Mouse (Mus musculus): ENCODE data around the gene Gm20388.

Gm20388 gene

DNA sequence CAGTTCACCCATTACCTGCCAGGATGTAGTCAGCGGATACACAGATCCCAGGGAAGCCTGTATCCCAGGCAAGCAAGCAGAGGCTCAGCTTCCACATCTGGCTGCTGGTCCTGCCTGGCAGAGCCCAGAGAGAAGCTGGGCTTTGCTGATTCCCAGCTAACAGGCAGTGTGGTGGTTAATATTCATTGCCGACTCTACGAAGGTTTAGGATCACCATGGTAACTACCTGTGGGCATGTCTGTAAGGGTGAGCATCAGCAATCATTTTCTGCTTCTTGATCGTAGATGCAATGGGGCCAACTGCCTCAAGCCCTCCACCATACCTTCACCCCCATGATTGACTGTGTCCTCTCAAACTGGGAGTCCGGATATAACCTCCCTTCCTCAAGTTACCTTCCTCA, 4283.4 kb downstream of the Gm20388 start:
- no peak for DNase-seq (ENCODE audit: low spot score)

DNA sequence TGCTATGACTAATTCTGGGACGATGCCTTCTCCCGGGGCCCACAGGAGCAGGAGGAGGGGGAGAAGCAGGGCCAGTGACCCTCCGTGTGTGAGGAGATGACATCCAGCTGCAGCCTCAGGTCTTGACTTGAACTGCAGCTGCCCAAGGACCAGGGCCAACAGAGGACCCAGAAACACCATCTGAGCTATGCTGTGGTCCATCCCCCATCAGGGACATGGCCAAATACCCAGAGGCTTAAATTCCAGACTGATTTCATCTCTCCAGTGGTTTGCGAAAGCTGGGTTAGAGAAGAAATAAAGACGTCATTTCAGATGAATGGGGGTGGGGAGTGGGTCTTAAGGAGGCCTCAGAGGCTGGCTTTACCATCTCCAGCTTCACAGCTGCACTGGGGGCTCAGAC, 4285.6 kb downstream of the Gm20388 start:
- DNase-seq (ENCODE audit: low spot score): peak; percentile 61

DNA sequence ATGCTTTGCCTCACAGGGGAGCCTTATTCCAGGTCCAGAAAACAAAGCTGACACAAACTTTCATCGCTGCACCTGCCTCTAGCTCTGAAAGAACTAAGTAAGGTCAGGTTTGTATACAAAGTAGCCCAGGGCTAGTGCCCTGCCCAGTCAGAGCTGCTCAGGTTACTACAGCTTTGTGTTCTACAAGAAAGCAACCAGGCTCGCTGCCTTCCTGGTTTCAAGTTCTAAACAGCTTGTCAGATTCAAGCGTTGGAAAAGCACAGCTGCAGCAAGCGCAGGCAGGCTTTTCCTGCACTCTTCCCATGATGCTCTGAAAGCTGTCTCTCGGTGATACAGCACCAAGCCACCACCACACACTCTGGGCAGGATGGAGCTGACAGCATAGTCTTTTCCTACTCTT, 4286.2 kb downstream of the Gm20388 start:
- DNase-seq (ENCODE audit: low spot score): no peak

DNA sequence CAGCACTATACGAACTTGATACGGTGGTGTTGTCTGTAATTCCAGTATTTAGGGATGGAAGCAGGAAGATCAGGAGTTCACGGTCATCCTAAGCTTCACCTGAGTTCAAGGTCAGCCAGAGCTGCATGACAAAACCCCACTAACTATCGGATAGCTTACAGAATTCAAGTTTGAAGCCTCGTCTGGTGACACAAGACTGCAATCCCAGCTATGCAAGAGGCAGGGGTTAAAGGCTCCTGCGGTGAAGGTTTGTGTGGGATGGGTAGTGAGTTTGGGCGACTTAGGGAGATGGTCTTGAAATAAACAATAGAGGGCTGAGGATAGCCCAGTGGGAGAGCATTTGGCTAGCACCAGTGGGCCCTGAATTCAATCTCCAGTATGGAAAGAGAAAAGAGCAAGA, 4287.6 kb downstream of the Gm20388 start:
- DNase-seq (ENCODE audit: low spot score): no peak

DNA sequence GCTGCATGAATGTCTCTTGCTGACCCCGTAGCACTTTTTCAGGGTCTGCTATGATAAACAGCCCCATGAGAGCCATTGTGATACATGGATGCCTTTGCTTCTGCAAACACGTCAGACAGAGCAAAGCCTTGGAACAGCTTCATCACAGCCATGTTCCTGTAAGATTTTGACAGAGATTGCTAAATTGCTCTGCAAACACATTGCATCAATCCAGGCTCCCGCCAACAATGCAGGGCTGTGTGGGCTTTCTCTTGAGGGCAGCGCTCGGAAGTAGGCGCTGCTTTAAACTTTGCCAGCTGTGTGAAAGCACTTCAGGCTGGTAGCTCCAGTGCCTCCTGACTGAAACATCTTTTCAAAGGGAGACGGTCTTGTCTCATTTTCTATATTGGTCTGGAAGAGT, 4289.8 kb downstream of the Gm20388 start:
- DNase-seq (ENCODE audit: low spot score): peak; percentile 87

DNA sequence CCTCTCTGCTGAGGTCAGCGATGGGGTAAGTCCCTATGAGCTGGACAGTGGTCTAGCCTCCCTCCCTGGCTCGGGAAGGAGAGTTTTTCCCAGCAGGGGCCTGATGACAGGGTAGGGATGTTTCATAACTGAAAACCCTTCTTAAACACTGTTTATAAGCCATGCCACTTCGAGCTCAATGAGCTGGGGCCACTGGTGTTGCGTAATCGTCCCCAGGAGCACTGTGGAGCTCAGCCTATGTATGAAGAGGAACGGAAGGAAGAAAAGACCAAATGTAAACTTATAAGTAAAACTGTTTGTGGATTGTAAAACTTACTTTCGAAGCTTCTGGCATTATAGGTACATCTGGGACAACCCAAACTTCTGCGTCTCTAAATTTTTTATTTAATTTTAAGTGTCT, 4291.1 kb downstream of the Gm20388 start:
- peak; percentile 45 for DNase-seq (ENCODE audit: low spot score)

DNA sequence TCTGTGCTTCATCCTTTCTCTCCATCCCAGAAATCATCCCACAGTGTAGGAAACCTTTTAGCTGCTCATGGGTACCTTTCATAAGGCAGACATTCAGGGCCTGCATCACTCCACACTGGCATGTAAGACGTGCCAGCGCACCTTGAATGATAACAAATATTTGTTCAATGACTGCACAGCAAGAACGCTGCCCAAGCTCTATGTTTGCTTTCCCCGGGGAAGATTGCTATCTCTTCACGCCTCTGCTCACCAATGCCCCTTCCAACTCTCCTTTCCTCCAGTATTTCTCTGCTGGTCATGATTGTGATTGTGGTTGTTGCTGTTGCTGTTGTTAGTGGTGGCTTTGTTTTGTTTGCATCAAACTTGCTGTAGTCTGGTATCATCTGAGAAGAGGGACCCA, 4292.3 kb downstream of the Gm20388 start:
- no peak for DNase-seq (ENCODE audit: low spot score)

DNA sequence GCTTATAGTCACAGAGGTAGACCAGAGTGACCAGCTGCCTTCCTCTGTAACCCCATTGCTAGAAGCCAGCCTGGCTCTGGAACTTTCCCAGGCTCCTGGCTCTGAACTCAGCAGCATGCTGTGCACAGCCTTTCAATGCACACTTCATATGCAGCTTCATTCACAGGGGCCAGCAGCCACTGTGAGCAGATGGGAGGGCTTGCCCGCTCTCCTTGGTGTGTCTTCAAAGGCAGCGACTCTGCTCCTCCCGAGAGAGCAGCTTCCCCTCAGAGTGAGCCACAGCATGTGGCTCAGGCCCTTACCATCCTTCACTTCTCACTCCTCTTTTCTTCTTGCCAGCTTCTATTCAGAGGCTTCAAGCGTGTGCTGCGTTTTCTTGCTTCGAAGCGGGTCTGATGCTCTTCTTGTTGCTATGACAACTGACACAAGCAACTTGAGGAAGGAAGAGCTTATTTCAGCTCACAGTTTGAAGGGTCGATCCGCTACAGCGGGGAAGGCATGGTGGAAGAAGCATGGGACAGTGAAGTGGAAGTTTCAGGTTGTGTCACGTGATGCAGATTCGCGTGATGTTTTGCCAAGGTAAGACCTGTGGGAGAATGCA, 4293.5 kb downstream of the Gm20388 start:
- DNase-seq (ENCODE audit: low spot score): no peak

DNA sequence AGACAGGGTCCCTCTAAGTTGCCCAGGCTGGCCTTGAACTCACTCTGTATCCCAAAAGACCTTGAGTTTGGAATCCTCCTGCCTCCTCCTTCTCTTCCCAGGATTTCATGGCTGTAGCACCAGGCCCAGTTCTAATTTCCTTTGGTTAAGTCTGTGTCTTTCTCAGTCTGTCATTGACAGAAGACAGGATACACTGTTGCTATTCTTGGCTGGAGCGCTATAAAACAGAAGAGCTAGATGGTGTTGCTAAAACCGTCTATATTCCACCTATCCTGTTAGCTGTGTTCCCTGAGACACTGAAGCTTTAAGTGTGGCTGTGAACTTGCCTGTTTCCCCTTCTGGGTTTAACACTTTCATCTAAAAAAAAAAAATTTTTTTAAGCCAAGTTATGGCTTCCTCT, 4301.5 kb downstream of the Gm20388 start:
- DNase-seq (ENCODE audit: low spot score): no peak

DNA sequence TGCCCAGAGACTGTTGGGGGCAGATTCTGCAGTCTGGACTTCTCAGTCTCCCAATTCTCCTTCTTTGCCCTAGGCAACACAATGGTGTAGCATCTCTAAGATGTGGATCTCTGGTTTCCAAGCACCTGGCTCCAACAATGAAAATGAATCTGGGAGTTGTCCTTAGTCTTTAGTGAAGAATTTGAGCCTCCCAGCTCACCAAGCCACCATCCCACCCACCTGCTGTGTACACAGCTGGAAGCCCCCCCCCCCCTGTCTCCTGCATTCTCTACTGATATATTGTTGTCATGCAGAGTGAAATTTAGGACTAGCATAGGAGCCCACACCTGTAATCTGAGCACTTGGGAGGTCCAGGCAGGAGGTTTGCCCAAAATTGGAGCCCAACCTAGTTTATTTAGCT, 4306.3 kb downstream of the Gm20388 start:
- no peak for DNase-seq (ENCODE audit: low spot score)

DNA sequence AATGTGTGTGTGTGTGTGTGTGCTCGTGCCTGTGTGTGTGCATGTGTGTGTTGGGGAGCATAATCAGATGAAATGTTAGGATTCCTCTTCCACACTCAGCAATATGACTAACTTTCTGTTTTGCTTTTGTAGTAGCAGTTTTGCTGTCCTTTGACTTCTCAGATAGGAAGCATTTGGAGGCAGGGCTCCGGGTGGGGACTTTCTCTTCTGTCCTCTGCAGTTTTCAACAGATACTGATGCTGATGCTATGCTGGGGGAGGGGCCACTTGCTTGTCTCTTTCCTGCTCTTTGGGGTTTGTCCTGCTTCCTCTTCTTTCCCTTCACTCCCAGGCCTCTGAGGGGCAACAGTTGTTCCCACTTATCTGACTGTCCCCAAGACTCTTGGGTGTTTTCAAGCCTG, 4319.2 kb downstream of the Gm20388 start:
- no peak for DNase-seq (ENCODE audit: low spot score)

DNA sequence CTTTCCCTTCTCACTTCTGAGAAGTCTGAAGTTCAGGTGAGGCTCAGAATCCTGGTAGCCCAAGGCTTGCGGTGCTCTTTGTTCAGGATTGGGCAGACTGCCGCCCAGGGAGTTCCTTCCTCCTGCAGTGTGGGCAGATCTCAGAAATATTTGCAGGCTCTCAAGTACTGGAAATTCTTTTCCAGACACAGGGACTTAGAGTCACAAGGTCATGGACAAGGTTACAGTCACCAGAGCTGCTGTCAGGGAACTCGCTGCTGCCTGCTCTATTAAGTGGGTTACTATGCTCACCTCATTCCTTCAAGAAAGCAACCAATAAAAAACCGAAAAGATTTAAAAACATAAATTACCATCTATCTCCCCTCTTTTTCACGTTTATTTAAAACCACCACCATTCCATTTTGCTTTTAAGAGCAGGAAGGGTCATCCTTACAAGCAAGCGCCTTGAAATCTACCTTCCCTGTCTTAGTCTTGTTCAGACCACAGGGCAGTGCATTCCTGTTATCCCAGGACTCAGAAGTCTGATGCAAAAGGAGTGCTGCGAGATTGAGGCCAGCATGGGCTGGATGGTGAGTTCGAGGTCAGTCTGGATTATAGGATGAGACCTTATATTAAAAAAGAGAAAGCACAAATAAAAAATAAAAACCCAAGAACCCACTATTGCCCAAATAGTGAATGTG, 4320.0 kb downstream of the Gm20388 start:
- DNase-seq (ENCODE audit: low spot score): no peak

DNA sequence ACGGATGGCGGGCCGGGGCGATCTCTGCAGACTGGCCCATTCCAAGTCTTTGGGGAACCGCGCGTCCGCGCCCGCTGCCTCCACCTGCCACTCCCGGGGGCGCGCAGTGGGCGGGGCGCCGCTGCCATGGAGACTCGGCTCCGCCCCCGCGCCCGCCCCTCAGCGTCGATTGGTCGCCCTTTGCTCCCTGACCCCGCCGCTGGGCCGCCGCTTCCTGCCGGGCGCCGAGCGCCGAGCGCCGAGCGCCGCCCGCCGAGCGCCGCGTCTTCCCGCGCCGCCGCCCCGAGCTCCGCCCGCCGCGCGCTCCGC, 4320.5 kb downstream of the Gm20388 start, which contains the start of gene Galnt2:
Gene Galnt2, plus strand, starts transcription at position 216 of the 309 bp plus-strand sequence.
- peak; percentile 63 for DNase-seq (ENCODE audit: low spot score)

DNA sequence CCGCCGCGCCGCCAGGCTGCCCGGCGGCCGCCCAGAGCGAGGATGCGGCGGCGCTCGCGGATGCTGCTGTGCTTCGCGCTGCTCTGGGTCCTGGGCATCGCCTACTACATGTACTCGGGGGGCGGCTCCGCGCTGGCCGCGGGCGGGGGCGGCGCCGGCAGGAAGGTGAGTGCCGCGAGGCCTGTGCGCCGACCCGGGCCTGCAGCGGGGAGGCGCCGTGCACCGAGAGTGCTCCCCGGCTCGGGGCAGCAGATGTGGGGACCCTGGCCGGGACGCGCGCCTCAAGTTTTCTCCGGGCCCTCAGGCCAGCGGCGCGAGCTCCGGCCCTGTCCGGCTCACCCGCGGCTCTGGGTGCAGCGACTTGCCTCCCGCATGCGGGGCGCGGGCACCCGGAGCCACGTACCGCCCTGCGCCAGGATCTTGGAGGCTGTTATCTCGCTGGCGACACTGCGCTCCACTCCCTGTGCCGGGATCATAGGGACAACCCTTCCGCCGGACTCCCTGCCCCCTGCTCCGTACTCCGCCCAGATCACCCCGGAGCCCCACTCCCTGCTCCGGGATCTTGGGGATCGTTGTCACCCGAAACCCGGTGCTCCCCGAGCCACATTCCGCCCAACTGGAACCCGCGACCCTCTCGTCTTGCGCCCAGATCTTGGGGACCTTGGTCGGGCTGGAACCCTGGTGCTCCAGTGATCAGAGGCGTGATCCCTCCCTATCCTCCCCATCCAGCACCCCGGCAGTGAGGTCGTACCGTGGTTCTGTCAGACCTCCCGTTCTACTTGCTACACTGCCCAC, 4321.0 kb downstream of the Gm20388 start:
- peak; percentile 28 for DNase-seq (ENCODE audit: low spot score)

DNA sequence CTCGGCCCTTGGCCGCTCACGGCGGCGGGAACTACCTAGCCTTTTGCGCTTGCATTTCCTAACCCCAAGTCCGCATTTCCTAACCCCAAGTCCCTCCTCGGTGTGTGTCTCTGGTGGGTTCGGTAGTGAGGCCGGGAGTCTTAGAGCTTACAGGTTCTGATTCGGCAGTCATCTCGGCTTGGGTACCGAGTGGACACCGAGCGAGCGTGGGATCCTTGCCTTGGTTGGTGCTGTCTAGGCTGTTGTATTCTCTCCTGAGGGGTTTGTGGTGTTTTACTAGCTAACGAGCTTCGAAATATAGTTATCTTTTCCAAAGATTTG, 4321.6 kb downstream of the Gm20388 start:
- DNase-seq (ENCODE audit: low spot score): peak; percentile 8

DNA sequence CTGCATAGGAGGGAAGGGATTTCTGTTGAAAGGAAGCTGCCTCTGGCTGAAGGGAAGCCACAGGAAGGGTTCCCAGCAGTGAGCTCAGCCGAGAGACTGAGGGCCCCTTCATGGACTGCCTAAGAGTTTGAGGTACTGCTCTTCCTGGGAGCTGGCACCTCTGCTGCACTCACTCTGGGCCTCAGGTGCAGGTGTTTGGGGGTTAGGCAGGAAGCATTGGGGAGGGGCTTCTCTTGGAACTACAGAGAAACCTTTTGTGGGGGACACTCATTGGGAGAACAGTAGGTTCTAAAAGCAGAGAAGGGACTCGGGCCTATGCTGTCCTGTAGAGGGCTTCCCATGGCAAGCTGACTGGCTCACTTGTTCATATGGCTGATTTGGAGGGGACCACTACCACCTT, 4323.9 kb downstream of the Gm20388 start:
- no peak for DNase-seq (ENCODE audit: low spot score)

DNA sequence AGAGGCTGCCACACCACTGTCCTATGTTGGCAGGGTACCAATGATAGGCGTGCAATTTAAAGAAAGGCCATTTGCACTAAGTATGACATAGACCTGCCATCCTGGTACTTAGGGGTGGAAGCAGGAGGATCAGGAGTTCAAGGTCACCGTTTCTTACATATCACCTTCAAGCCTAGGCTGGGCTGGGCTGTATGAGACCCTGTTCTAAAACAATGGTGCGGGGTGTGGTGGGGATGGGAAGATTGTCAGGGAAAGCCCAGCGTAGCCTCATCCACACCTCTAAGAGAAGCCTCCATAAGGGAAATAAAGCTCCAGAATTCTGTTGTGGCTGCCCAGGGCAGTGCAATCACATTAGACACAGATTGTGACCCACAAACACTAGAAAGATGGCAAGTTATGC, 4324.9 kb downstream of the Gm20388 start:
- DNase-seq (ENCODE audit: low spot score): no peak

DNA sequence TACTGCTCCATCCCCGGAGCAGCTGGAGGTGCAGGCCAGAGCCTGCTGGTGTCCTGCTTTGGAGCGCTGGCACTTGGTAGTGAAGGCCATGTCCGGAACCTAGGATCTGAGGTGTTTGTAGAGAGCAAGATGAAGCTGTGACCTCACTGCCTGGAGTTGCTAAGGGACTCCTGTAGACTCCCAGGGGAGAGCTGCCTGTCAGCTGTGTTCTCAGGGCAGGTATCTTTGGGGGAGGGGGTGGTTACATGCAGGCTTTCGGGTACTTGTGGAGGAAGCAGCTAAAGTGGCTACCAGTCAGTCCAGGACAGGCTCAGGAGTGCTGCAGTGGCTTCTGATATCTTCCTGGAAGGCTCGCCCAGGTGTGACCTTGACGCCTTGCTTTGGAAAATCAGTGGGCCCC, 4328.7 kb downstream of the Gm20388 start:
- DNase-seq (ENCODE audit: low spot score): no peak

DNA sequence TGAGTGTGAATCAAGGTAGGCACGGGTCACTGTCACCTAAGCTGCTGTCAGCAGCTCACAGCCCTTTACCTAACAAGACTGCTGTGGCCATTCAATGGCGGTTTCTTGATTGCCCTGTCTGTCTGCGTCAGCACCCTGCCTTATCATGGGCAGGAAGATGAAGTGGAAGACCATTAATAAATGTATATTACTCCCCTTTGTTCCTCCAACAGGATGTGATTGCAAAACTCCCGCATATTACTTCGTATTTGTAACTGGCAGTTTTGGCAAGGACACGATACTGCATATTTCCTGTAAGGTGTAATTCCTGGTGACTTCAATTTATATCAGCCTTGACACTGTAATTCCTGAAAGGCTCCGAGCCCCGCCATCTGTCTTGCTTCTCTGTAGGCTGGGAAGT, 4330.3 kb downstream of the Gm20388 start:
- DNase-seq (ENCODE audit: low spot score): no peak

DNA sequence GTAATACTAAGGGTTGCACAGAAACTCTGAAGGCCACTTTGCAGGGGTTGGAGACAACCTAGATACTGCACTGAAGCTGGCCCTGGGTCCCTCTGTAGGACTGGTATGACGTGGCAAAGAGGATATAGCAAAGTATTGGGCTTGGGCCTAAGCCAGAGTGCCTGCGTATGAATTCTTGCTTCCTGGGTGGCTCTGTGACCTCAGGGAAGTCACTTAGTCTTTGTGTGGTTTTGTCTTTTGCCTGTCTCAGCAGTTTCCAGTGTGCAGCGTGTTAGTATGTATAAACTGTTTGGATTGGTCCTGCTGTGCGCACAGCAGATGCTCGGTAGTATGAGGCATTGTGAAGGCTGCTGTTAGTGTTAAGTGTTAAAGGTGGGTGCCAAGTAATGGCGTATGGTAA, 4331.6 kb downstream of the Gm20388 start:
- no peak for DNase-seq (ENCODE audit: low spot score)

DNA sequence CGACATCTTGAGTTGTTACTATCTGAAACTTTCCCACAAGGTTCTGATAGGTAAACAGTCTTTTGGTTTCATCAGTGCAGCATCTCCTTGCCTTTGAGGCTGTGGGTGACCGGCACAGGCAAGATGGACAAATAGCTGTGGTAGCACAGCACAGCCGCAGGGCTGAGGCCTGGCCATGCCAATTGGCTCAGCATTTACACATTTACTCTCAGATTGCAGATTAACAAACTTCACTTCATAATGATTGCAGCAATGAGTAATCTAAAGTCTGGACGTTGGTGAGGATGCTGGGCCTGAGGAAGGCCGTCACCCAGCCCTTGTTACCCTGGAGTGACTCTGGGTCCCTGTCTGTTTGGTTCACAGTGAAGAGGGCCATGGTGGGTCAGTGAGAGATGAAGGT, 4332.3 kb downstream of the Gm20388 start:
- no peak for DNase-seq (ENCODE audit: low spot score)

DNA sequence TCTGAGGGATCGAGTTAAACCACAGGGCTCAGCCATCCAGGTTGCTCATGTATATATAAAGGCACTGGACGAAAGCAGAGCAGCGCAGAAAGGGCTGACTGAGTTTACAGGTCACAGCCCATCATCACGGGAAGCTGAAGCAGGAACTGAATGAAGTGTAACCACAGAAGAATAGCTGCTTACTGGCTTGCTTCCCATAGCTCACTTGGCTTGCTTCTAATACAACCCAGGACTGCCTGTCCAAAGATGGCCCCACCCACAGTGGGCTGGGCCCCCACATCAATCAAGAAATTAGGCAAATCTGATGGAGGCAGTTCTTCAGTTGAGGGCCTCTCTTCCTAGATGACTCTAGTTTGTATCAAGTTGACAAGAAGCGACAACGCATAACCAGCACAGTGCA, 4336.9 kb downstream of the Gm20388 start:
- no peak for DNase-seq (ENCODE audit: low spot score)

DNA sequence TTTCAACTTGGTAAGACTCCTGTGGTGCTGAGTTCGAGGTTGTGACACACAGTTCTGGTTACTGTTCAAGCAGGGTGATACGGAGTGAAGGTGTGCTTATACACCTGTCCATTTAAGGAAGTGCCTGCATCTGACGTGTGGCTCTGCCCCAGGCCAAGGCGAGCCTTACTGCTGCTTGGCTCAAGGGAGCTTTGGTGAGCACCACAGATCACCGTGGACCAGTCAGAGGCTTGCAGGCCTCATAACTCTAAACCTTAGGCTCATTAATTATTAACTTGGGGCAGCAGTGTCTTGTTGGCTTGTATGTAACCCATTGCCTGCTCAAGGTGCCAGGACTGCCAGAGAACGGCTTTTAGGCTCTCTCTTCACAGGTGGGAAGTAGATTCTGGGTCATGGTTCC, 4338.0 kb downstream of the Gm20388 start:
- no peak for DNase-seq (ENCODE audit: low spot score)

DNA sequence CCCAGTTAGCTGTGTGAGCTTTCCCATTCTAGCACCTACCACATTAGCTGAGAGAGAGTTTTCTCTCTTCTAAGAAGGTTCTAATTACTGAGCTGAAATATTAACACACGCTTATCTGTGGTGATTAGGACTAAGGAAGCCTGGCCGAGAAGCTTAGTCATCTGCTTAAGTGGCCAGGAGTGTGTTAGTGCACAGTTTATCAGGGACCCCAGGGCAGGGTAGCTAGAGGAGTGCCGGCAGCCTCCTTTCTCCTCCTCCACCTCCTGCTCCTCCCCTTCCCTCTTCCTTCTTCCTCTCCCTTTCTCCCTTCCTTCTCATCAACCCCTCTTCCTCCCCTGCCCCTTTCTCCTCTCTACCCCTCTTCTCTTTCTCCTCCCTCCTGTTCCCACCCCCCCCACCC, 4339.6 kb downstream of the Gm20388 start:
- no peak for DNase-seq (ENCODE audit: low spot score)

Data from adipocyte (in vitro differentiated cells).